Mouse (Mus musculus) hindbrain, embryonic 11.5 days (tissue): ENCODE measurements around the gene Zfand2a. TPM values are rescaled to one million over a fixed set of nuclear protein-coding genes. Genes with fewer than 3 reads are reported as not detected.
A peak's percentile ranks its signal among the peaks of the same experiment; 100 is the strongest.

Source experiments
- ATAC-seq: fragments of 200-750 bp; cut with Nextera tagmentation; 2 replicates; pipeline ENCODE4 v1.8.0; 2017; ENCODE audit warnings: mild to moderate bottlenecking, moderate TSS enrichment, moderate library complexity; ENCODE audit not compliant: low FRiP score
- DNase-seq: peaks from one replicate; pipeline ENCODE4 v3.0.0-alpha.2; 2015; ENCODE audit warnings: low spot score
- H3K27ac ChIP-seq: fragments of 300-500 bp; sonication (generic); 2 replicates; pipeline ENCODE4 v1.5.1; 2014; ENCODE audit warnings: mild to moderate bottlenecking, low read depth, low read length
- H3K27me3 ChIP-seq: fragments of 300-500 bp; sonication (generic); 2 replicates; pipeline ENCODE4 v1.6.1; 2014; ENCODE audit warnings: mild to moderate bottlenecking, low read length, moderate library complexity, mixed read lengths; ENCODE audit not compliant: control insufficient read depth, insufficient read depth
- H3K36me3 ChIP-seq: fragments of 300-500 bp; sonication (generic); 2 replicates; pipeline ENCODE4 v1.6.1; 2014; ENCODE audit warnings: mild to moderate bottlenecking, low read length, moderate library complexity, mixed read lengths; ENCODE audit not compliant: control insufficient read depth, insufficient read depth
- H3K4me1 ChIP-seq: fragments of 300-500 bp; sonication (generic); replicated peaks from 2 replicates; pipeline ENCODE4 v1.6.1; 2014; ENCODE audit warnings: low read length, mixed read lengths; ENCODE audit not compliant: control insufficient read depth, insufficient read depth
- H3K4me2 ChIP-seq: fragments of 300-500 bp; sonication (generic); replicated peaks from 2 replicates; pipeline ENCODE4 v1.6.1; 2014; ENCODE audit warnings: mild to moderate bottlenecking, low read depth, low read length
- H3K4me3 ChIP-seq: fragments of 300-500 bp; sonication (generic); 2 replicates; pipeline ENCODE4 v1.5.1; 2014; ENCODE audit warnings: low read depth, low read length
- H3K9ac ChIP-seq: fragments of 300-500 bp; sonication (generic); 2 replicates; pipeline ENCODE4 v1.6.1; 2014; ENCODE audit warnings: low read depth, low read length
- H3K9me3 ChIP-seq: fragments of 300-500 bp; sonication (generic); 2 replicates; pipeline ENCODE4 v1.6.1; 2016; ENCODE audit warnings: low read length; ENCODE audit not compliant: control insufficient read depth
- WGBS: fragments of 180-500 bp; shearing (Covaris S2); extraction: QIAGEN DNeasy Blood & Tissue Kit; methylation state at CpG from one replicate; pipeline ENCODE4 v1.1.7; 2014; 5-methylcytosine and 5-hydroxymethylcytosine counted together
- polyA plus RNA-seq: library from polyadenylated mRNA; unstranded; fragments of >200 nt; fragmentation: Nextera tagmentation; extraction: Ambion mirVana; gene quantifications from 2 replicates; pipeline ENCODE4 v1.2.1, GENCODE M21; 2014

Zfand2a gene
- polyA plus RNA-seq, 1 experiment from 2014 or later = 8.4 TPM

- WGBS = 10% methylated on average over 12 of the region's 14 CpGs
- H3K4me3 ChIP-seq = no peak overlapping the region
- no peak overlapping the region for H3K4me2 ChIP-seq
- ATAC-seq (no peak), DNase-seq (peak; percentile 86)
- no peaks in the 10 kb centered on the region for H3K9me3 ChIP-seq
- H3K27me3 ChIP-seq = peaks cover 2% of the 10 kb centered on the region; the same call in 1 of the 2 replicates
- H3K27ac ChIP-seq = no peak overlapping the region
- H3K4me1 ChIP-seq = no peaks in the 10 kb centered on the region
- H3K9ac ChIP-seq = no peak overlapping the region
- no peaks in the 10 kb centered on the region for H3K36me3 ChIP-seq
These were observed 20.8 kb upstream of the Zfand2a start for GRCm38 (mm10) chr5:139505073-139505606.

GRCm38 (mm10) chr5:139502281-139502680, 17.9 kb upstream of the Zfand2a start:
- no peaks in the 10 kb centered on the region for H3K9me3 ChIP-seq
- H3K4me3 ChIP-seq = no peak overlapping the region
- H3K27me3 ChIP-seq = no peaks in the 10 kb centered on the region
- no peak overlapping the region for H3K27ac ChIP-seq
- no peak overlapping the region for H3K9ac ChIP-seq
- no peaks in the 10 kb centered on the region for H3K4me1 ChIP-seq
- 86% methylated on average over 14 of the region's 14 CpGs for WGBS
- ATAC-seq (no peak), DNase-seq (no peak)
- H3K4me2 ChIP-seq = no peak overlapping the region
- no peaks in the 10 kb centered on the region for H3K36me3 ChIP-seq

- Histone ChIP-seq H3K36me3 (no peaks in the 10 kb centered on the region), H3K9me3 (no peaks in the 10 kb centered on the region), H3K27ac (no peak overlapping the region), H3K4me1 (no peaks in the 10 kb centered on the region), H3K4me3 (no peak overlapping the region), H3K27me3 (no peaks in the 10 kb centered on the region), H3K9ac (no peak overlapping the region), H3K4me2 (no peak overlapping the region)
- no peak for DNase-seq
- no peak for ATAC-seq
- WGBS = 70% methylated on average over 5 of the region's 5 CpGs
These were observed 14.4 kb upstream of the Zfand2a start for GRCm38 (mm10) chr5:139498791-139499190.

GRCm38 (mm10) chr5:139496939-139497338, 12.6 kb upstream of the Zfand2a start:
- DNase-seq (no peak), ATAC-seq (no peak)
- no peaks in the 10 kb centered on the region for H3K27me3 ChIP-seq
- no peak overlapping the region for H3K9ac ChIP-seq
- H3K27ac ChIP-seq = no peak overlapping the region
- H3K36me3 ChIP-seq = no peaks in the 10 kb centered on the region
- H3K4me3 ChIP-seq = no peak overlapping the region
- no peaks in the 10 kb centered on the region for H3K4me1 ChIP-seq
- no peaks in the 10 kb centered on the region for H3K9me3 ChIP-seq
- WGBS = 57% methylated on average over 5 of the region's 5 CpGs
- no peak overlapping the region for H3K4me2 ChIP-seq

GRCm38 (mm10) chr5:139495019-139495669, 10.8 kb upstream of the Zfand2a start:
- no peaks in the 10 kb centered on the region for H3K36me3 ChIP-seq
- no peak for DNase-seq
- 63% methylated on average over 22 of the region's 22 CpGs for WGBS
- no peak overlapping the region for H3K4me2 ChIP-seq
- ATAC-seq = no peak
- no peaks in the 10 kb centered on the region for H3K27me3 ChIP-seq
- H3K9me3 ChIP-seq = no peaks in the 10 kb centered on the region
- no peak overlapping the region for H3K4me3 ChIP-seq
- no peak overlapping the region for H3K27ac ChIP-seq
- H3K9ac ChIP-seq = no peak overlapping the region
- no peaks in the 10 kb centered on the region for H3K4me1 ChIP-seq

GRCm38 (mm10) chr5:139493690-139494089, 9.3 kb upstream of the Zfand2a start:
- no peaks in the 10 kb centered on the region for H3K4me1 ChIP-seq
- H3K27me3 ChIP-seq = no peaks in the 10 kb centered on the region
- H3K9me3 ChIP-seq = no peaks in the 10 kb centered on the region
- DNase-seq (no peak), ATAC-seq (no peak)
- H3K9ac ChIP-seq = no peak overlapping the region
- H3K4me3 ChIP-seq = no peak overlapping the region
- WGBS = 66% methylated on average over 4 of the region's 5 CpGs
- H3K4me2 ChIP-seq = no peak overlapping the region
- H3K27ac ChIP-seq = no peak overlapping the region
- no peaks in the 10 kb centered on the region for H3K36me3 ChIP-seq

GRCm38 (mm10) chr5:139491348-139491747, 7.0 kb upstream of the Zfand2a start:
- Histone ChIP-seq H3K9ac (no peak overlapping the region), H3K4me3 (no peak overlapping the region), H3K27ac (peak overlapping the region; percentile 4; the same call in 1 of the 2 replicates), H3K27me3 (no peaks in the 10 kb centered on the region), H3K4me2 (no peak overlapping the region), H3K9me3 (no peaks in the 10 kb centered on the region), H3K4me1 (no peaks in the 10 kb centered on the region), H3K36me3 (no peaks in the 10 kb centered on the region)
- WGBS = 52% methylated on average over 8 of the region's 8 CpGs
- DNase-seq (peak; percentile 16), ATAC-seq (0 out of 2 replicates have a peak, but pooled peaks have one; percentile 45)

GRCm38 (mm10) chr5:139490131-139490530, 5.8 kb upstream of the Zfand2a start:
- ATAC-seq (no peak), DNase-seq (no peak)
- Histone ChIP-seq H3K27ac (no peak overlapping the region), H3K4me1 (no peaks in the 10 kb centered on the region), H3K27me3 (no peaks in the 10 kb centered on the region), H3K4me2 (no peak overlapping the region), H3K9ac (no peak overlapping the region), H3K9me3 (no peaks in the 10 kb centered on the region), H3K4me3 (no peak overlapping the region), H3K36me3 (no peaks in the 10 kb centered on the region)
- WGBS = 85% methylated on average over 11 of the region's 11 CpGs
